Mouse (Mus musculus): Measurements from ENCODE around the gene Gsdme. TPM values are rescaled to one million over a fixed set of nuclear protein-coding genes. Genes with fewer than 3 reads are reported as not detected.

Gene Gsdme
- total and polyA plus RNA-seq, 2 experiments from 2014 or later: 21.0 to 89.9 TPM

DNA sequence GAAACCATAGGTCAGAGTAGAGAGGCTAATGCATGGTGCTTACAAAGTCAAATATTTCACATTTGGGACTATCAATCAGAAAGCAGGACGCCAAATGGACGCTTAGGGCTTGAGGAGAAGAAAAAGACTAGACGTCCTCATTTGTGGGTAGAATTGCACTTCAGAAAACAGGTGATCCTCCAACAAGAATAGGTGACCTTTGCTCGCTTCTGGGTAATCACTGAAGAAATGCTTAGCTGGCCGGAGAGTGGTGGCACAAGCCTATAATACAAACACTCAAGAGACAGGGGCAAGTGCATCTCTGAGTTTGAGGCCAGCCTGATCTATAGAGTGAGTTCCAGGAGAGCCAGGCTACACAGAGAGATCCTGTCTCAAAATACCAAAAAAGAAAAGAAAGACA is 69.8 kb downstream of the Gsdme start:
- Histone ChIP-seq H3K36me3 (ENCODE audit: insufficient read depth) (peaks cover 20% of the 10 kb centered on the region), H3K9me3 (ENCODE audit: low read length) (no peaks in the 10 kb centered on the region), H3K4me3 (ENCODE audit: low read depth, low read length) (no peak overlapping the region), H3K27ac (ENCODE audit: low read depth, low read length) (no peak overlapping the region), H3K27me3 (ENCODE audit: insufficient read depth, low read length) (no peaks in the 10 kb centered on the region), H3K4me2 (ENCODE audit: low read depth) (no peak overlapping the region), H3K4me1 (ENCODE audit: insufficient read depth) (no peaks in the 10 kb centered on the region), H3K9ac (no peak overlapping the region)
- 94% methylated on average over 5 of the region's 5 CpGs for WGBS
- DNase-seq (no peak), ATAC-seq (no peak)
- TF ChIP-seq CTCF (IDR thresholded peaks at IDR 0.05; ENCODE audit: low read depth): no peak

- TF ChIP-seq CTCF (IDR thresholded peaks at IDR 0.05; ENCODE audit: low read depth): no peak
- ATAC-seq (no peak), DNase-seq (no peak)
- Histone ChIP-seq H3K4me2 (ENCODE audit: low read depth) (no peak overlapping the region), H3K27ac (ENCODE audit: low read depth, low read length) (no peak overlapping the region), H3K9ac (no peak overlapping the region), H3K36me3 (ENCODE audit: insufficient read depth) (peaks cover 14% of the 10 kb centered on the region), H3K27me3 (ENCODE audit: insufficient read depth, low read length) (no peaks in the 10 kb centered on the region), H3K4me1 (ENCODE audit: insufficient read depth) (no peaks in the 10 kb centered on the region), H3K9me3 (ENCODE audit: low read length) (no peaks in the 10 kb centered on the region), H3K4me3 (ENCODE audit: low read depth, low read length) (no peak overlapping the region)
- 87% methylated on average over 3 of the region's 3 CpGs for WGBS
These were observed 70.8 kb downstream of the Gsdme start for GRCm38 (mm10) chr6:50192822-50193221.

- Histone ChIP-seq H3K4me2 (ENCODE audit: low read depth) (no peak overlapping the region), H3K4me1 (ENCODE audit: insufficient read depth) (no peaks in the 10 kb centered on the region), H3K4me3 (ENCODE audit: low read depth, low read length) (no peak overlapping the region), H3K36me3 (ENCODE audit: insufficient read depth) (peaks cover 10% of the 10 kb centered on the region; the same call in 1 of the 2 replicates), H3K9ac (no peak overlapping the region), H3K27me3 (ENCODE audit: insufficient read depth, low read length) (no peaks in the 10 kb centered on the region), H3K9me3 (ENCODE audit: low read length) (no peaks in the 10 kb centered on the region), H3K27ac (ENCODE audit: low read depth, low read length) (no peak overlapping the region)
- WGBS: 75% methylated on average over 1 of the region's 1 CpGs
- ATAC-seq (no peak), DNase-seq (no peak)
- no peak for TF ChIP-seq CTCF (IDR thresholded peaks at IDR 0.05; ENCODE audit: low read depth)
These were observed 71.5 kb downstream of the Gsdme start for GRCm38 (mm10) chr6:50192169-50192568.

- H3K9ac ChIP-seq: no peak overlapping the region
- no peak overlapping the region for H3K4me3 ChIP-seq (ENCODE audit: low read depth, low read length)
- no peak overlapping the region for H3K4me2 ChIP-seq (ENCODE audit: low read depth)
- WGBS: 90% methylated on average over 3 of the region's 3 CpGs
- H3K27me3 ChIP-seq (ENCODE audit: insufficient read depth, low read length): no peaks in the 10 kb centered on the region
- no peak overlapping the region for H3K27ac ChIP-seq (ENCODE audit: low read depth, low read length)
- DNase-seq: no peak
- H3K4me1 ChIP-seq (ENCODE audit: insufficient read depth): no peaks in the 10 kb centered on the region
- no peak for ATAC-seq
- H3K36me3 ChIP-seq (ENCODE audit: insufficient read depth): peaks cover 10% of the 10 kb centered on the region; the same call in 1 of the 2 replicates
- TF ChIP-seq CTCF (IDR thresholded peaks at IDR 0.05; ENCODE audit: low read depth): no peak
- no peaks in the 10 kb centered on the region for H3K9me3 ChIP-seq (ENCODE audit: low read length)
These were observed 72.1 kb downstream of the Gsdme start for GRCm38 (mm10) chr6:50191605-50192004.

- Histone ChIP-seq H3K4me3 (ENCODE audit: low read depth, low read length) (no peak overlapping the region), H3K36me3 (ENCODE audit: insufficient read depth) (peaks cover 11% of the 10 kb centered on the region), H3K4me2 (ENCODE audit: low read depth) (no peak overlapping the region), H3K4me1 (ENCODE audit: insufficient read depth) (no peaks in the 10 kb centered on the region), H3K9ac (no peak overlapping the region), H3K9me3 (ENCODE audit: low read length) (no peaks in the 10 kb centered on the region), H3K27ac (ENCODE audit: low read depth, low read length) (no peak overlapping the region), H3K27me3 (ENCODE audit: insufficient read depth, low read length) (no peaks in the 10 kb centered on the region)
- no peak for TF ChIP-seq CTCF (IDR thresholded peaks at IDR 0.05; ENCODE audit: low read depth)
- no peak for DNase-seq
- ATAC-seq: no peak
These were observed 74.3 kb downstream of the Gsdme start for GRCm38 (mm10) chr6:50189376-50189775.

DNA sequence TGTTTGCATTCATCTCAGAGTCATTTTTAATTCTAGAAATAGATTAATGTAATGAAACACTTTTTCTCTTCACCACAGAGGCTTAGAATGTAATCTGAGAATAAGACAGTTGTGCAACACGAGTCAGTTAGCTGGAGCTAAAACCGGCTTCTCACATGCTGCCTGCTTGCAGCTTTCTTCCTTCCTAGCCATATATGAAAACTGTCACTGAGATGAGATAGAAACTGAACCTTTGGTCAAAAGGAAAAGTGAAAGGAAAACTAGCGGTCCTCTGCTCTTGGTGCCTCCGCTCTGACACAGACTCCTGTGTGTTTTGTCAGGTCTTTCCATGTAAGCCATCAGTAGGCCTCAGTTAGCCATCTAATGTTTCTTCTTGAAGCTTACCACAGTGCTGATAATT is 75.7 kb downstream of the Gsdme start:
- no peak for DNase-seq
- H3K4me1 ChIP-seq (ENCODE audit: insufficient read depth): no peaks in the 10 kb centered on the region
- peaks cover 17% of the 10 kb centered on the region for H3K36me3 ChIP-seq (ENCODE audit: insufficient read depth)
- ATAC-seq: no peak
- H3K4me2 ChIP-seq (ENCODE audit: low read depth): no peak overlapping the region
- WGBS: 85% methylated on average over 4 of the region's 4 CpGs
- no peak for TF ChIP-seq CTCF (IDR thresholded peaks at IDR 0.05; ENCODE audit: low read depth)
- H3K27me3 ChIP-seq (ENCODE audit: insufficient read depth, low read length): no peaks in the 10 kb centered on the region
- no peak overlapping the region for H3K9ac ChIP-seq
- no peak overlapping the region for H3K27ac ChIP-seq (ENCODE audit: low read depth, low read length)
- no peak overlapping the region for H3K4me3 ChIP-seq (ENCODE audit: low read depth, low read length)
- H3K9me3 ChIP-seq (ENCODE audit: low read length): no peaks in the 10 kb centered on the region

GRCm38 (mm10) chr6:50180189-50180588 is 83.5 kb downstream of the Gsdme start:
- Histone ChIP-seq H3K27ac (ENCODE audit: low read depth, low read length) (no peak overlapping the region), H3K9me3 (ENCODE audit: low read length) (no peaks in the 10 kb centered on the region), H3K4me3 (ENCODE audit: low read depth, low read length) (no peak overlapping the region), H3K9ac (no peak overlapping the region), H3K4me2 (ENCODE audit: low read depth) (no peak overlapping the region), H3K4me1 (ENCODE audit: insufficient read depth) (no peaks in the 10 kb centered on the region), H3K27me3 (ENCODE audit: insufficient read depth, low read length) (no peaks in the 10 kb centered on the region), H3K36me3 (ENCODE audit: insufficient read depth) (peaks cover 26% of the 10 kb centered on the region)
- ATAC-seq: no peak
- peak; percentile 35 for DNase-seq
- 71% methylated on average over 4 of the region's 4 CpGs for WGBS
- TF ChIP-seq CTCF (IDR thresholded peaks at IDR 0.05; ENCODE audit: low read depth): peak; percentile 61

DNA sequence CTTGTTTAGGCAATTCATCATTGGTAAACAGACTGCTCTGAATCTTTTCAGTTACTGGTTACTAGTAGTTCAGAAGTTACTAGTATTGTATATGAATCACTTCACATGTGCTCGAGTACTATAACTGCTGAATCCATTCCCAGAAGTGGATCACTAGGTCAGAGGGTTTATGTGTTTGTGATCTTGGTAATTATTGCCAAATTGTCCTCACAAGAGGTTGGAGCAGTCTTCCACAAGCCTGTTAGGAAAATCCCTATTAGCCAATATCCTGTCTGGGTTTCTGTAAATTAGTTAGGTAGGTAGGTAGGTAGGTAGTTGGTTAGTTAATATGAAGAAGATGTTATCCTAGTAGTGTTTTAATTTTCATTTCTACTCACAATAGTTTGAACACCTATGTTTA is 87.9 kb downstream of the Gsdme start:
- peaks cover 2% of the 10 kb centered on the region; the same call in 1 of the 2 replicates for H3K36me3 ChIP-seq (ENCODE audit: insufficient read depth)
- H3K27me3 ChIP-seq (ENCODE audit: insufficient read depth, low read length): no peaks in the 10 kb centered on the region
- H3K9ac ChIP-seq: no peak overlapping the region
- H3K4me1 ChIP-seq (ENCODE audit: insufficient read depth): no peaks in the 10 kb centered on the region
- TF ChIP-seq CTCF (IDR thresholded peaks at IDR 0.05; ENCODE audit: low read depth): no peak
- H3K27ac ChIP-seq (ENCODE audit: low read depth, low read length): no peak overlapping the region
- H3K9me3 ChIP-seq (ENCODE audit: low read length): no peaks in the 10 kb centered on the region
- DNase-seq (no peak), ATAC-seq (no peak)
- H3K4me2 ChIP-seq (ENCODE audit: low read depth): no peak overlapping the region
- WGBS: 92% methylated on average over 1 of the region's 1 CpGs
- H3K4me3 ChIP-seq (ENCODE audit: low read depth, low read length): no peak overlapping the region

All from forebrain, postnatal 0 days (tissue).